Mouse (Mus musculus) embryonic fibroblast, embryonic 13.5 days (primary cell): ENCODE measurements at regions not wholly inside any gene's neighbourhood (a gene's known extent, or its start where the extent isn't known, plus 50 kb on each side); places are given as distances from the start of the nearest gene placed in this dataset.

Source experiments
- CTCF ChIP-seq: IDR thresholded peaks from 2 replicates; pipeline ENCODE4 v1.5.1; 2011; ENCODE audit warnings: mild to moderate bottlenecking, control low read depth, low read length, moderate library complexity, borderline replicate concordance; ENCODE audit not compliant: insufficient read depth
- POLR2A ChIP-seq: IDR thresholded peaks from 2 replicates; pipeline ENCODE4 v1.6.1; 2011; ENCODE audit warnings: low read depth, mild to moderate bottlenecking, control low read depth, low read length, moderate library complexity

DNA sequence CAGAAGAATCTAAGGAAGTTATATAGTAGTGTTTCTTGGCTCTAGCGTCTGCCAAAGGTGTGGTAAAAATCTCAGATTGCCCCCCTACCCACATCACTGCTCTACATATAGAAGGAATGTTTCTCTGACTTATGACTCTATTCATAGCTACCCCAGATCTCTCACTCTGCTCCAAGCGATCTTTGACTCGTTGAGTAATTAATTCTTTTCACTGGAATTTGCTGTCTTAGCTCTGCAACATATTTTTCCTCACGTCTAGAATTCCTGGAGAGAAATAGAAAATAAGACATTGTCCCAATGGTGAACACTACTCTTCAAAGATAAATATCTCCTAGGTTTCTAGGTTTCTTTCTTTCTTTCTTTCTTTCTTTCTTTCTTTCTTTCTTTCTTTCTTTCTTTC, 829.5 kb upstream of the Adgrl2 start:
- no peak for TF ChIP-seq POLR2A
- no peak for TF ChIP-seq CTCF
